Comparison of ENCODE assay signal across 22 mouse cellular contexts in the genomic region with DNA sequence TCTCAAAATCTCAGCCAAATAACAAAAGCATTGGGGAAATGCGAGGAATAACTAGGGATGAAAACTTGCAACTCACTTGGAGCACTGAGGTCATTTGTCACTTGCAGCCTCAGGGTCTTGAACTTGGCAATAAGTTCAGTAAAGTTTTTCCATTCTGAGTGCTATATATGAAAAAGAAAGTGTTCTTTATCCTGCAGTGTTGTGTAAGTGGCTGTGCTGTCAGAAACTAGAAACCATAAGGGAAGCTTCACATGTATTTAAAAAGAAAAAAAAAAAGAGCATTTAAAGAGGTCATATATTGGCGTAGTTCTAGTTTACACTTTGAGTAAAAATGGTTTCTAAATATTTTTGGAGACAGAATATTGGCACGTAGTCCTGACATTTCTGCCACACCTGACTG.
DNase-seq lines count a peak whose midpoint lies in the region; ATAC-seq and TF ChIP-seq lines count a peak whose summit lies in the region.
"Had no signal": no experiment of that assay in that cellular context is flagged by ENCODE, and none has a peak within 500 bp of the region (broad histone marks: within the 10 kb centered on the region; RNA-seq: fewer than 3 reads in every experiment).

No protein-coding gene starts in this region.

- H3K4me2 ChIP-seq in lung, embryonic 14.5 days: no peak overlapping the region
- H3K4me2 ChIP-seq in lung, embryonic 15.5 days: no peak overlapping the region
- no peak overlapping the region for H3K4me2 ChIP-seq in lung, embryonic 16.5 days (ENCODE audit: low read depth, low read length)
- H3K4me2 ChIP-seq in lung, postnatal 0 days (replicated peaks; ENCODE audit: low read depth, low read length): no peak overlapping the region

- 29% methylated on average over 3 of the region's 3 CpGs for WGBS in lung, embryonic 14.5 days
- 37% methylated on average over 3 of the region's 3 CpGs for WGBS in lung, embryonic 15.5 days
- 57% methylated on average over 3 of the region's 3 CpGs for WGBS in lung, adult 2 months
- 42% methylated on average over 3 of the region's 3 CpGs for WGBS in lung, embryonic 16.5 days
- 42% methylated on average over 3 of the region's 3 CpGs for WGBS in lung, postnatal 0 days

- no peak overlapping the region for H3K27ac ChIP-seq in lung, embryonic 14.5 days (ENCODE audit: low read depth)
- H3K27ac ChIP-seq in lung, embryonic 15.5 days: no peak overlapping the region
- H3K27ac ChIP-seq in lung, embryonic 16.5 days (ENCODE audit: low read length): no peak overlapping the region
- no peak overlapping the region for H3K27ac ChIP-seq in lung, postnatal 0 days (ENCODE audit: low read length)

- H3K27me3 ChIP-seq in lung, embryonic 14.5 days (ENCODE audit: insufficient read depth, low read length): no peaks in the 10 kb centered on the region
- H3K27me3 ChIP-seq in lung, embryonic 15.5 days: no peaks in the 10 kb centered on the region
- no peaks in the 10 kb centered on the region for H3K27me3 ChIP-seq in lung, embryonic 16.5 days (ENCODE audit: control insufficient read depth, insufficient read depth, low read depth, low read length)
- no peaks in the 10 kb centered on the region for H3K27me3 ChIP-seq in lung, postnatal 0 days (replicated peaks; ENCODE audit: insufficient read depth, low read length)
- H3K27me3 ChIP-seq: CH12.LX, Patski had no signal

- no peaks in the 10 kb centered on the region for H3K4me1 ChIP-seq in lung, embryonic 14.5 days (ENCODE audit: insufficient read depth)
- no peaks in the 10 kb centered on the region for H3K4me1 ChIP-seq in lung, embryonic 15.5 days
- no peaks in the 10 kb centered on the region for H3K4me1 ChIP-seq in lung, adult 2 months (ENCODE audit: control insufficient read depth, insufficient read depth, low read length)
- H3K4me1 ChIP-seq in lung, embryonic 16.5 days (replicated peaks; ENCODE audit: control insufficient read depth, insufficient read depth, low read length): no peaks in the 10 kb centered on the region
- H3K4me1 ChIP-seq in lung, postnatal 0 days (ENCODE audit: insufficient read depth, low read depth, low read length): no peaks in the 10 kb centered on the region

- H3K4me3 ChIP-seq in lung, embryonic 14.5 days (ENCODE audit: low read depth, low read length): no peak overlapping the region
- H3K4me3 ChIP-seq in lung, embryonic 15.5 days: no peak overlapping the region
- H3K4me3 ChIP-seq in lung, adult 2 months (replicated peaks; ENCODE audit: extremely low read depth, low read depth, low read length): no peak overlapping the region
- no peak overlapping the region for H3K4me3 ChIP-seq in lung, embryonic 16.5 days (ENCODE audit: low read length)
- H3K4me3 ChIP-seq in lung, postnatal 0 days (ENCODE audit: low read depth, low read length): no peak overlapping the region

- ATAC-seq in lung, embryonic 14.5 days (ENCODE audit: insufficient read depth): peak; percentile 92
- peak; percentile 84; the same call in 1 of the 2 replicates for ATAC-seq in lung, embryonic 15.5 days (ENCODE audit: borderline replicate concordance, extremely low read depth, low FRiP score, low TSS enrichment)
- peak; percentile 89 for ATAC-seq in lung, embryonic 16.5 days (ENCODE audit: low read depth)
- no peak for ATAC-seq in lung, postnatal 0 days
- ATAC-seq: activated CD4-positive, CD25-positive, alpha-beta regulatory T cell, adult 4 months; CD4-positive, CD25-positive, alpha-beta regulatory T cell, adult 4 months; Patski had no signal

- no peak for TF ChIP-seq CTCF in lung, embryonic 14.5 days (IDR thresholded peaks at IDR 0.05; ENCODE audit: low read depth)
- no peak for TF ChIP-seq CTCF in lung, adult 2 months (IDR thresholded peaks at IDR 0.05; ENCODE audit: insufficient read depth, low read length)
- no peak for TF ChIP-seq CTCF in lung, postnatal 0 days (IDR thresholded peaks at IDR 0.05)

- no peaks in the 10 kb centered on the region for H3K36me3 ChIP-seq in lung, embryonic 14.5 days (ENCODE audit: insufficient read depth)
- no peaks in the 10 kb centered on the region for H3K36me3 ChIP-seq in lung, embryonic 15.5 days
- H3K36me3 ChIP-seq in lung, embryonic 16.5 days (ENCODE audit: control insufficient read depth, insufficient read depth, low read length): no peaks in the 10 kb centered on the region
- no peaks in the 10 kb centered on the region for H3K36me3 ChIP-seq in lung, postnatal 0 days (ENCODE audit: insufficient read depth, low read length)
- H3K36me3 ChIP-seq: G1E had no signal

- no peaks in the 10 kb centered on the region for H3K9me3 ChIP-seq in lung, embryonic 14.5 days (ENCODE audit: low read depth, low read length)
- H3K9me3 ChIP-seq in lung, embryonic 15.5 days: no peaks in the 10 kb centered on the region
- no peaks in the 10 kb centered on the region for H3K9me3 ChIP-seq in lung, embryonic 16.5 days (ENCODE audit: control insufficient read depth, low read length)
- H3K9me3 ChIP-seq in lung, postnatal 0 days (ENCODE audit: low read length): no peaks in the 10 kb centered on the region

- TF ChIP-seq EP300 in lung, postnatal 0 days (IDR thresholded peaks at IDR 0.05): no peak

- TF ChIP-seq POLR2A in lung, adult 2 months (IDR thresholded peaks at IDR 0.05; ENCODE audit: borderline replicate concordance, extremely low read depth, low read depth, low read length): no peak

- DNase-seq in lung, embryonic 14.5 days: peak; percentile 83
- DNase-seq in lung, postnatal 4 days: no peak
- DNase-seq in lung, adult 2 months: no peak
- no peak for DNase-seq in lung, postnatal 14 days
- peak; percentile 57 for DNase-seq in lung, postnatal 0 days (ENCODE audit: low spot score)
- DNase-seq in lung, postnatal 25 days (ENCODE audit: low spot score): no peak
- DNase-seq: adrenal gland, adult 2 months; adrenal gland, adult 8-10 months; adrenal gland, postnatal 10 days; adrenal gland, postnatal 14 days; adrenal gland, postnatal 25 days; adrenal gland, postnatal 36 days; B cell, adult 2 months; cerebellum, adult 11 months; cerebellum, adult 11-12 months had no signal

- no peak overlapping the region for H3K9ac ChIP-seq in lung, embryonic 14.5 days
- no peak overlapping the region for H3K9ac ChIP-seq in lung, embryonic 15.5 days
- H3K9ac ChIP-seq in lung, embryonic 16.5 days (ENCODE audit: low read length): no peak overlapping the region
- H3K9ac ChIP-seq in lung, postnatal 0 days (replicated peaks; ENCODE audit: low read depth): no peak overlapping the region

Comparison
In these comparisons a context has a peak if more than half of its experiments do, and no peak if none do; other contexts are left out.
1. DNase-seq: peak in lung, embryonic 14.5 days (single experiment) and lung, postnatal 0 days (single experiment); none in lung, postnatal 4 days (0 of 2), lung, adult 2 months (single experiment), lung, postnatal 14 days (single experiment) and lung, postnatal 25 days (single experiment).